Mouse (Mus musculus): ENCODE measurements around the gene Srxn1.

Srxn1 gene

GRCm38 (mm10) chr2:152089581-152089980 lies 15.7 kb upstream of the Srxn1 start:
- no peak for DNase-seq (ENCODE audit: low spot score in 2 of 2)

GRCm38 (mm10) chr2:152090486-152090885 lies 14.8 kb upstream of the Srxn1 start:
- no peak for DNase-seq (ENCODE audit: low spot score in 2 of 2)

DNA sequence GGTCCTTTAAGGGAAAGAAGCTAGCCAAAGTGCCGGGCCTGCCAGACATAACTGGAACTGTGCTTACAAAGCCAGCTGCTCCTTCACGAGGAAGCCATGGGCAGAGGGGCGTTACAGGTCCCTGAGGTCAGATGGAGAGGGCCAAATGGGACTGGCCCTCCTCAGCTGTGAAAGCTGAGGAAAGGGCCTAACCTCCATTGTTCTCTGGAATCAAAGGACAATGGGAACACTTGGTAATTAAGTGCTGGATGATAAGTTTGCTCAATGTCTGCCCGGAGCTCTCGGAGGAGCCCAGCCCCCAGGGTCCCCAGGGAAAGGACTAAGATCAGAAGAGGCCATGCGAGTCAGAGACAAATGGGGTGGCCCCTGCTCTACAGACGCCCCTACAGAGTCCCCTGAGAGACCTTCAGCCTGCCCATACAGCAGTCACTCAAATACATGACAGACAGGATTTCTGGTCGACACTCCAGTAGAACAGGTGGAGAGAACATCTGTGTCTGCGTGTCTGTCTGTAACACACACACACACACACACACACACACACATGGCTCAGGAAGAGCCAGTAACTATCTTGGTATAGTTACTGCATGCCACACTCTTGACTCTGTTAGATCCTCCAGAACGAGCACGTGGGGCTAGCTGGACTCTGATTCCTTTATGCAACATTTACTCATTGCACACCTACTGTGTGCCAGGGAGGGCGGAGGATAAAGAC lies 13.8 kb upstream of the Srxn1 start:
- no peak for DNase-seq (ENCODE audit: low spot score in 2 of 2)

GRCm38 (mm10) chr2:152092927-152093326 lies 12.4 kb upstream of the Srxn1 start:
- DNase-seq (ENCODE audit: low spot score in 2 of 2): no peak

DNA sequence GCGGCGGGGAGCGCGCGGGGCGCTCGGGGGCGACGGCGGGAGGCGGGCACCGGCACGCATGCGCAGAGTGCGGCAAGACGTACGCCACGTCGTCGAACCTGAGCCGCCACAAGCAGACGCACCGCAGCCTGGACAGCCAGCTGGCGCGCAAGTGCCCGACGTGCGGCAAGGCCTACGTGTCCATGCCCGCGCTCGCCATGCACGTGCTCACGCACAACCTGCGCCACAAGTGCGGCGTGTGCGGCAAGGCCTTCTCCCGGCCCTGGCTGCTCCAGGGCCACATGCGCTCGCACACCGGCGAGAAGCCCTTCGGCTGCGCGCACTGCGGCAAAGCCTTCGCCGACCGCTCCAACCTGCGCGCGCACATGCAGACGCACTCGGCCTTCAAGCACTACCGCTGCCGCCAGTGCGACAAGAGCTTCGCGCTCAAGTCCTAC lies 11.9 kb upstream of the Srxn1 start:
- DNase-seq (ENCODE audit: low spot score in 2 of 2): no peak

DNA sequence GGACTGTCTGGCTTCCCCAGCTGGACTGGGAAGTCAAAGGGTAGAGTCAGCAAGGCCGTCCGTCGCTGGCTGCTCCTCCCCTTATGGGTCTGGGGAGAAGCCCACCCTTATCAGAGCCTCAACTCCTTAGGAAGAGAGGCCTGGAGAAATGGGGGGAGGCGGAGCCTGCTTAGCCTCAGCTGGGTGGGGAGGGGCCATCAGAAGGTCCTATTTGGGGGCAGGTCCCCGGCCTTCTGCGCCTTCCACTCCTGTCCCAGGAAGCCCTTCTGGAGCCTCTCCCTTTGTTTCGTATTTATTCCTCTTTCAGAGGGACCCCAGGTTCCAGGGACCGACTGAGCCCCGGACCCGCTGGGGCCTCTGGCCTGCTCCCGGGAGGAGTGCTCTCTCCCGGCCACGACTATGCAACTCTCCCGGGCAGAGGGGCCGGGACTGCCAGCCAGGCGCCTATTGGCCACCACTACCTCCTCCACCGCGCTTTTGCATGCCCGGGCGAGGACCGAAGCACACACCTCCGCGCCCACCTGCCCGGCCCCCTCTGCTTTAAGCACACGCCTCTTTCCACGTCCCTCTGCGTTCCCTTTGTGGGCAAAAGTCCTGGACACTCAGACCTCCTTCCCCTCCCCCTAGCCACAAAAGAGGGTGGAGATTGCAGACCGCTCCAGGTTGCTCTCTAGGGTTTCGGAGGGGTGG lies 10.3 kb upstream of the Srxn1 start:
- DNase-seq (ENCODE audit: low spot score in 2 of 2): no peak

DNA sequence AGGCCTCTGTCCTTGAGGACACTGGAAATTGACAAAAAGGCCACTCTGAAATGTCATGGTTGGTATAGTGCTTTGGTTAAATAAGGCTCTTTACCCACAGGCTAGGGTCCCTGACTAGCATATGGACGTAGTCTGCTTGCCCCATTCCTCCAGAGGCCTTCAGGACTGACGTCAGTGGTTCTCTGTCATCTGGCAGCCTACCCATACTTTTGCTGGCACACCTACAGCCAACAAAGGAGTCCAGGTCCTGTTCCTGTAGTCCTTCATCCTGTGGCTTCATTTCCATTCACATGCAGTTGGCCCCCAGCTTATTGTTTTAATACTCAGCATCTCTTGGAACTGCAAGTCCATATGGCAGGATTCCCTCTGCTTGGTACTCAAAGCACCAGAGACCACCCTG lies 8.4 kb upstream of the Srxn1 start:
- no peak for DNase-seq (ENCODE audit: low spot score in 2 of 2)

DNA sequence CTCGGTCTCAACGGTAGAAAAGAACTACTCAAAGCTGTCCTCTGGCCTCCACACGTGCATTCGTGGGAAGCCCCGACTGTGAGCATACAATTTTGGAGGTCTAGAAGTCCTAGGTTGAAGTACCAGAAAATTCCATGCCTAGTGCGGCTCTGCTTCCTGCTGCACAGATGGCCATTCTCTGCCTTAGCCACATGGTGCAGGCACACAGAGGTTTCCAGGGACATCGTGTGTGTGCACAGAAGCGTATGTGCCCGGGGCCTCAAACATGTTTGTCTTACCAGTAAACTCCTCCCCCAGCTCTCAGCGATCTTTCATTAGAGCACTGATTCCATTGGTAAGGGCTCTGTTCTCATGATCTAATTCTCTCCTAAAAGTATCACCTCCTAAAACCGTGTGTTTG lies 7.4 kb upstream of the Srxn1 start:
- DNase-seq (ENCODE audit: low spot score in 2 of 2): no peak

DNA sequence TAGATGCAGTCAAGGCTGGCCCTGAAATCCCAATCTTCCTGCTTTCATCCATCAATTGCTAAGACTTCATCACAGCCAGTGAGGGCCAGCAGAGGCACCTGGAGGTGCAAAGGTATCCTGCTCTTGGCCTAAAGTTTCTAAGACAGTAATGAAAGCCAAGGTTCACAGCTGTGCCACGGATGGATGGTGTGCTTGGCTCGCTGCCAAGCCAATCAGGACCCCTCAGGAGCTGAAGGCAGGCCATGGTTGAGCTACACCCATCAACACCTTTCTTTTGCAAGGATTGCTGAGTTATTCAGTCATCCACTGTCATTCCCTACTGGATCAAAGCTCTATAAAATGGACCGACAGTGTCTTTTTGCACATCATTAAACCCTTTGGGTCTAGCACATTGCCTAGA lies 5.8 kb upstream of the Srxn1 start:
- no peak for DNase-seq (ENCODE audit: low spot score in 2 of 2)

- peak; percentile 77 to 80 for DNase-seq (ENCODE audit: low spot score in 2 of 2)
These were observed 3.6 kb upstream of the Srxn1 start for GRCm38 (mm10) chr2:152101761-152102160.

DNA sequence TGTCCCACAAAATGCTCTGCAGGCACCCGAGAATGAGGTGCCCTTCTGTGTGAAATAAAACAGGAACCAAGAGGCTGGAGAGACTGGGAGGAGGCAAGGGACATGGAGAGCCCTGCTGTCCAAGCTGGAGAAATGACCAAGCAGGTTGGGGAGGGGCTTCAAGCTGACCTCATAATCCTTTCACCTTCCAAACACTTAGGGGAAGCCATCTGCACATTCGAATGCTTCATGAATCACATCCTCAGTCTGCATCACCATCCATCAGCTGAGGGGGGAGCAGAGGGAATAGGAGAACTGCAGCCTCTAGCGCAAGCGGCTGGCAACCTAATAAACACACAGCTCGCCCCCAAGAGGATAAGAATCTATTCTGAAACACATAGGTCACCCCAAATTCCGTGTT lies 2.9 kb upstream of the Srxn1 start:
- peak; percentile 43 for DNase-seq (ENCODE audit: low spot score in 2 of 2)

GRCm38 (mm10) chr2:152104711-152105317 lies 502 bp upstream of the Srxn1 start:
- DNase-seq (ENCODE audit: low spot score in 2 of 2): no peak

DNA sequence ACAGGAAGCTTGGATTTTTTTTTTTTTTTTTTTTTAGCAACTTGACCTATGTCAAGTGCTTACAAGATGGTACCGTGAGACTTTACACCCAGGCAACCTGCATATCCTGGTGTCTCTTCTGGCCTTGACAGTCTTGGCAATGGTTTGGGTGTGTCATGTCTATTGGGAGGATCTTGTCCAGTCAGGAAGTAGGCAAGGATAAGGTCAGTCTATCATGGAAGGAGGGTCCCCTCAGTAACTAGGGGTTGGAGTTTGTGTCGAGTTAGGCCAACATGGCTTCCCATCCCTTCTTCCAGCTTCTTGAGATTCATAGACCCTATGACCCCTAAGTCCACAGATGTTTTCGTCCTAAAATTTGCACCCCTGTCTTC lies 894 bp downstream of the Srxn1 start:
- DNase-seq (ENCODE audit: low spot score in 2 of 2): no peak

GRCm38 (mm10) chr2:152106597-152106996 lies 1.3 kb downstream of the Srxn1 start:
- no peak for DNase-seq (ENCODE audit: low spot score in 2 of 2)

- DNase-seq (ENCODE audit: low spot score in 2 of 2): no peak
These were observed 3.4 kb downstream of the Srxn1 start for GRCm38 (mm10) chr2:152108702-152109101.

GRCm38 (mm10) chr2:152109386-152109785 lies 4.1 kb downstream of the Srxn1 start:
- DNase-seq (ENCODE audit: low spot score in 2 of 2): no peak

DNA sequence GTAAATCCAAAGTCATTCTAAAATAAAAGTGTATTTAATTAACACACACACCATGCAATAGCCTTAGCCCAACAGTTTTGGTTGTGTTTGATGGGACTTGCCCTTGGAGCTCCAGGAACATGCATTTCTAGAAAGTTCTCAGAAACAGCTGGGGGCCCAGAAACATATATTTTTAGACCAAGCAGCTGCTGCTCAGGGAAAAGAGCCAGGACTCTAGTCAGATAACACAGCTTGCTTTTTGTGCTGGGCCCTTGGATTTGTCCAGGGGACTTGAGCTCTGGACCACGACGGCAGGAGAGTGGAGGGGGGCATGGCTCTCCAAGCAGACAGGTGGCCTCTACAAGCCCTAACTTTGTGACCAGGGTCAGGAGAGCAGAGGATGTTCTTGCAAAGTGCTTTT lies 6.0 kb downstream of the Srxn1 start:
- DNase-seq (ENCODE audit: low spot score in 2 of 2): no peak

GRCm38 (mm10) chr2:152111920-152112319 lies 6.6 kb downstream of the Srxn1 start:
- DNase-seq (ENCODE audit: low spot score in 2 of 2): peak; percentile 96

DNA sequence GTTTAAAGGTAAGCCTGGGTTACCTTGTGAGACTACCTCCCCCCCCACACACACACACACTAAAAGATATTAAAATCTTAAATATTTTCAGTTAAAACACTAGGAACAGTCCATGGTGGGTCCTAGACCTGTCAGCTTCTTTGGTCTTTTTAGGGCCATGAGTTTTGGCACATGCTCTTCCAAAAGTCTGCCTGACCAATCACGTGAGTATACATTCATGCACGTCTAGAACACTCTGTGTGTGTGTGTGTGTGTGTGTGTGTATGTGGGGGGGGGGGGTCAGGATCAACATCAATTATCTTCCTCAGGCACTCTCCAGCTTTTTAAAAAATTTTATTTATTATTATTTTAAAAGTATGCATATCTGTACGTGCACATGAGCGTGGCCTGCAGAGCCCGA lies 7.2 kb downstream of the Srxn1 start:
- DNase-seq (ENCODE audit: low spot score in 2 of 2): no peak

DNA sequence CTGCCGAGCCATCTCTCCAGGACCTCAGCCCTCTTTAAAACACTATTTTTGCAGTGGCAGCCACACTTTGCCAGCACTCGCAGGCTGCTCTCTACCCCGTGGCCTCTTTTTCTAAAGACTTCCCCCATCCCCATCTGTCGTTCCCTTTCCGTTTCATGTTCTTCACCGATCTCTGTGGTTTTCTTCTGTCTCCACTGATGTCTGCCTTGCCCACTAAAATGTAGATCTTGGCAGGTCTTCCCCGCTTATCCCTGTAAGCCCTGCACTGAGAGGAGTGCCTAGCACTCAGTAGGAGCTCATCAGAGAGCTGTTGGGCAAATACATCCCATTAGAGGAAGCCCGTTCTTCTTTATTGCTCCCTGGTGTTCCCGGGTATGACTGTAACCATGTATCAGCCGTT lies 7.7 kb downstream of the Srxn1 start:
- DNase-seq (ENCODE audit: low spot score in 2 of 2): peak in 1 of 2 experiments; percentile 41

- DNase-seq (ENCODE audit: low spot score in 2 of 2): no peak
These were observed 9.0 kb downstream of the Srxn1 start for GRCm38 (mm10) chr2:152114057-152114975.

GRCm38 (mm10) chr2:152117694-152118093 lies 12.4 kb downstream of the Srxn1 start:
- DNase-seq (ENCODE audit: low spot score in 2 of 2): no peak
